Mouse (Mus musculus) myocyte (in vitro differentiated cells): ENCODE measurements around the gene Arrb2. TPM values are rescaled to one million over a fixed set of nuclear protein-coding genes. Genes with fewer than 3 reads are reported as not detected.

Experiments
- H3K27me3 ChIP-seq: one replicate; pipeline ENCODE4 v1.6.1; 2011; ENCODE audit not compliant: control insufficient read depth, insufficient read depth, insufficient read length
- H3K36me3 ChIP-seq: one replicate; pipeline ENCODE4 v1.6.1; 2011; ENCODE audit not compliant: control insufficient read depth, insufficient read depth
- H3K4me2 ChIP-seq: one replicate; pipeline ENCODE4 v1.6.1; 2011; ENCODE audit warnings: low read depth, control low read depth
- H3K4me3 ChIP-seq: one replicate; pipeline ENCODE4 v1.5.1; 2011; ENCODE audit warnings: mild to moderate bottlenecking, control low read depth, moderate library complexity
- H3K79me2 ChIP-seq: one replicate; pipeline ENCODE4 v1.6.1; 2011; ENCODE audit not compliant: control insufficient read depth, insufficient read depth
- H3ac ChIP-seq: one replicate; pipeline ENCODE4 v1.6.1; 2011; ENCODE audit not compliant: control insufficient read depth, insufficient read length
- CEBPB ChIP-seq: IDR thresholded peaks from 2 replicates; pipeline ENCODE4 v1.6.1; 2011; ENCODE audit warnings: mild to moderate bottlenecking, moderate library complexity; ENCODE audit not compliant: poor library complexity, insufficient read depth, severe bottlenecking
- E2F4 ChIP-seq: IDR thresholded peaks from one replicate; pipeline ENCODE4 v1.6.1; 2011; ENCODE audit warnings: mild to moderate bottlenecking, control low read depth, moderate library complexity; ENCODE audit not compliant: insufficient read depth
- MAX ChIP-seq: IDR thresholded peaks from one replicate; pipeline ENCODE4 v1.6.1; 2011; ENCODE audit warnings: low read depth, mild to moderate bottlenecking, control low read depth
- MYOD1 ChIP-seq, 3 experiments: IDR thresholded peaks; one replicate each; pipeline ENCODE4 v1.6.1; 2011; ENCODE audit warnings: control low read depth in 2 of 3, low read depth in 2 of 3, mild to moderate bottlenecking in 2 of 3, moderate library complexity in 1 of 3; ENCODE audit not compliant: insufficient read length in 2 of 3, control insufficient read depth in 1 of 3
- MYOG ChIP-seq, 3 experiments: IDR thresholded peaks; one replicate each; pipeline ENCODE4 v1.6.1; 2011; ENCODE audit warnings: control low read depth in 2 of 3, low read depth in 2 of 3, mild to moderate bottlenecking in 2 of 3; ENCODE audit not compliant: insufficient read length in 2 of 3, control insufficient read depth in 1 of 3, insufficient read depth in 1 of 3
- POLR2A ChIP-seq: IDR thresholded peaks from one replicate; pipeline ENCODE4 v1.6.1; 2011; ENCODE audit warnings: low read depth, mild to moderate bottlenecking, control low read depth, moderate library complexity; ENCODE audit not compliant: insufficient read length
- POLR2AphosphoS2 ChIP-seq: IDR thresholded peaks from one replicate; pipeline ENCODE4 v1.6.1; 2011; ENCODE audit warnings: low read depth, control low read depth; ENCODE audit not compliant: insufficient read length
- REST ChIP-seq: IDR thresholded peaks from one replicate; pipeline ENCODE4 v1.6.1; 2011; ENCODE audit warnings: mild to moderate bottlenecking, control low read depth, moderate library complexity; ENCODE audit not compliant: insufficient read depth, insufficient read length
- SRF ChIP-seq: IDR thresholded peaks from one replicate; pipeline ENCODE4 v1.6.1; 2011; ENCODE audit warnings: low read depth; ENCODE audit not compliant: control insufficient read depth, insufficient read length
- TCF12 ChIP-seq: IDR thresholded peaks from one replicate; pipeline ENCODE4 v1.6.1; 2011; ENCODE audit warnings: mild to moderate bottlenecking, control low read depth; ENCODE audit not compliant: poor library complexity, insufficient read depth, severe bottlenecking
- TCF3 ChIP-seq: IDR thresholded peaks from one replicate; pipeline ENCODE4 v1.6.1; 2011; ENCODE audit warnings: low read depth, control low read depth; ENCODE audit not compliant: insufficient read length
- USF1 ChIP-seq: IDR thresholded peaks from one replicate; pipeline ENCODE4 v1.6.1; 2011; ENCODE audit warnings: low read depth, mild to moderate bottlenecking, control low read depth, moderate library complexity
- polyA plus RNA-seq: library from polyadenylated mRNA; unstranded; fragments of >200 nt; fragmentation: generic; extraction: Trizol; gene quantifications from one replicate; pipeline ENCODE4 v1.2.1, GENCODE M21; 2012; ENCODE audit warnings: missing spikeins

Gene Arrb2
- polyA plus RNA-seq, 1 experiment = 20.1 TPM

- H3K4me3 ChIP-seq = no peak overlapping the region
- no peak overlapping the region for H3K4me2 ChIP-seq
- no peaks in the 10 kb centered on the region for H3K36me3 ChIP-seq
- H3ac ChIP-seq = no peak overlapping the region
- H3K79me2 ChIP-seq = no peaks in the 10 kb centered on the region
- no peak for TF ChIP-seq CEBPB
- no peak for TF ChIP-seq REST
- TF ChIP-seq SRF = no peak
- TF ChIP-seq TCF12 = no peak
- TF ChIP-seq USF1 = no peak
- TF ChIP-seq E2F4 = no peak
- TF ChIP-seq POLR2AphosphoS2 = no peak
- TF ChIP-seq TCF3 = no peak
- TF ChIP-seq POLR2A = no peak
- no peak for TF ChIP-seq MYOD1 (IDR thresholded peaks at IDR 0.05; ENCODE audit: control insufficient read depth in 1 of 3, insufficient read length in 2 of 3, low read depth in 2 of 3)
- TF ChIP-seq MYOG (IDR thresholded peaks at IDR 0.05; ENCODE audit: control insufficient read depth in 1 of 3, insufficient read depth in 1 of 3, insufficient read length in 2 of 3, low read depth in 2 of 3) = no peak
- no peak for TF ChIP-seq MAX
- no peaks in the 10 kb centered on the region for H3K27me3 ChIP-seq
These were observed 53.1 kb downstream of the Arrb2 start for GRCm38 (mm10) chr11:70485498-70485897.

GRCm38 (mm10) chr11:70487816-70488215 is 55.4 kb downstream of the Arrb2 start:
- no peak for TF ChIP-seq TCF12
- TF ChIP-seq E2F4 = no peak
- TF ChIP-seq POLR2A = no peak
- TF ChIP-seq SRF = no peak
- TF ChIP-seq USF1 = no peak
- TF ChIP-seq MYOD1 (IDR thresholded peaks at IDR 0.05; ENCODE audit: control insufficient read depth in 1 of 3, insufficient read length in 2 of 3, low read depth in 2 of 3) = no peak
- no peak for TF ChIP-seq TCF3
- no peak for TF ChIP-seq MAX
- no peak for TF ChIP-seq MYOG (IDR thresholded peaks at IDR 0.05; ENCODE audit: control insufficient read depth in 1 of 3, insufficient read depth in 1 of 3, insufficient read length in 2 of 3, low read depth in 2 of 3)
- TF ChIP-seq REST = no peak
- no peak for TF ChIP-seq CEBPB
- no peak for TF ChIP-seq POLR2AphosphoS2
- Histone ChIP-seq H3K4me3 (no peak overlapping the region), H3K79me2 (no peaks in the 10 kb centered on the region), H3K27me3 (no peaks in the 10 kb centered on the region), H3K36me3 (no peaks in the 10 kb centered on the region), H3ac (no peak overlapping the region), H3K4me2 (no peak overlapping the region)

- no peak overlapping the region for H3ac ChIP-seq
- no peaks in the 10 kb centered on the region for H3K36me3 ChIP-seq
- no peaks in the 10 kb centered on the region for H3K79me2 ChIP-seq
- TF ChIP-seq CEBPB = no peak
- TF ChIP-seq MYOD1 (IDR thresholded peaks at IDR 0.05; ENCODE audit: control insufficient read depth in 1 of 3, insufficient read length in 2 of 3, low read depth in 2 of 3) = no peak
- no peak for TF ChIP-seq TCF12
- no peak for TF ChIP-seq SRF
- no peak for TF ChIP-seq MAX
- no peak for TF ChIP-seq POLR2A
- no peak for TF ChIP-seq E2F4
- TF ChIP-seq REST = no peak
- TF ChIP-seq MYOG (IDR thresholded peaks at IDR 0.05; ENCODE audit: control insufficient read depth in 1 of 3, insufficient read depth in 1 of 3, insufficient read length in 2 of 3, low read depth in 2 of 3) = no peak
- TF ChIP-seq USF1 = no peak
- no peak overlapping the region for H3K4me3 ChIP-seq
- H3K4me2 ChIP-seq = no peak overlapping the region
- no peaks in the 10 kb centered on the region for H3K27me3 ChIP-seq
These were observed 56.7 kb downstream of the Arrb2 start for GRCm38 (mm10) chr11:70489138-70489537.

GRCm38 (mm10) chr11:70489684-70490083 is 57.2 kb downstream of the Arrb2 start:
- Histone ChIP-seq H3K4me3 (no peak overlapping the region), H3K79me2 (no peaks in the 10 kb centered on the region), H3K36me3 (no peaks in the 10 kb centered on the region), H3K27me3 (no peaks in the 10 kb centered on the region), H3ac (no peak overlapping the region), H3K4me2 (no peak overlapping the region)
- no peak for TF ChIP-seq CEBPB
- no peak for TF ChIP-seq POLR2AphosphoS2
- TF ChIP-seq REST = no peak
- TF ChIP-seq MYOD1 (IDR thresholded peaks at IDR 0.05; ENCODE audit: control insufficient read depth in 1 of 3, insufficient read length in 2 of 3, low read depth in 2 of 3) = no peak
- TF ChIP-seq E2F4 = no peak
- TF ChIP-seq MAX = no peak
- no peak for TF ChIP-seq SRF
- TF ChIP-seq TCF12 = no peak
- TF ChIP-seq TCF3 = no peak
- no peak for TF ChIP-seq USF1
- TF ChIP-seq POLR2A = no peak
- TF ChIP-seq MYOG (IDR thresholded peaks at IDR 0.05; ENCODE audit: control insufficient read depth in 1 of 3, insufficient read depth in 1 of 3, insufficient read length in 2 of 3, low read depth in 2 of 3) = no peak

Other genes with a start within 250 kb of the Arrb2 start
- 17.4 TPM for gene Slc16a11, start 219.9 kb upstream of the Arrb2 start, polyA plus RNA-seq
- gene Slc16a13, start 211.6 kb upstream of the Arrb2 start, polyA plus RNA-seq = 4.8 TPM
- gene Bcl6b, start 202.8 kb upstream of the Arrb2 start, polyA plus RNA-seq = 2.8 TPM
- 75.5 TPM for gene 0610010K14Rik, start 194.7 kb upstream of the Arrb2 start, polyA plus RNA-seq
- 9.2 TPM for gene Gm21988, start 192.8 kb upstream of the Arrb2 start, polyA plus RNA-seq
- 339 TPM for gene Rnasek, start 192.8 kb upstream of the Arrb2 start, polyA plus RNA-seq
- 0.25 TPM for gene Alox12, start 177.3 kb upstream of the Arrb2 start, polyA plus RNA-seq
- not detected for gene Alox12e, start 110.0 kb upstream of the Arrb2 start, polyA plus RNA-seq
- gene Alox15, start 80.6 kb upstream of the Arrb2 start, polyA plus RNA-seq = not detected
- gene Pelp1, start 22.6 kb upstream of the Arrb2 start, polyA plus RNA-seq = 26.5 TPM
- gene Med11, start 19.3 kb downstream of the Arrb2 start, polyA plus RNA-seq = 29.6 TPM
- not detected for gene Zmynd15, start 26.8 kb downstream of the Arrb2 start, polyA plus RNA-seq
- 0.08 TPM for gene Cxcl16, start 27.3 kb downstream of the Arrb2 start, polyA plus RNA-seq
- gene Tm4sf5, start 72.6 kb downstream of the Arrb2 start, polyA plus RNA-seq = not detected
- not detected for gene Vmo1, start 82.0 kb downstream of the Arrb2 start, polyA plus RNA-seq
- not detected for gene Gltpd2, start 86.6 kb downstream of the Arrb2 start, polyA plus RNA-seq
- 575 TPM for gene Psmb6, start 92.7 kb downstream of the Arrb2 start, polyA plus RNA-seq
- gene Gm40193, start 100.3 kb downstream of the Arrb2 start, polyA plus RNA-seq = not detected
- gene Pld2, start 107.4 kb downstream of the Arrb2 start, polyA plus RNA-seq = 10.2 TPM
- 34.4 TPM for gene Mink1, start 130.2 kb downstream of the Arrb2 start, polyA plus RNA-seq
- gene 4930544D05Rik, start 183.2 kb downstream of the Arrb2 start, polyA plus RNA-seq = 0.10 TPM
- gene Chrne, start 186.6 kb downstream of the Arrb2 start, polyA plus RNA-seq = 5.3 TPM
- gene Gp1ba, start 206.5 kb downstream of the Arrb2 start, polyA plus RNA-seq = 0.22 TPM
- 16.7 TPM for gene Rnf167, start 214.6 kb downstream of the Arrb2 start, polyA plus RNA-seq
- 165 TPM for gene Slc25a11, start 214.8 kb downstream of the Arrb2 start, polyA plus RNA-seq
- 2,636 TPM for gene Pfn1, start 222.0 kb downstream of the Arrb2 start, polyA plus RNA-seq
- gene Eno3, start 224.6 kb downstream of the Arrb2 start, polyA plus RNA-seq = 1,792 TPM
- 52.4 TPM for gene Spag7, start 236.8 kb downstream of the Arrb2 start, polyA plus RNA-seq